In the genomic region with DNA sequence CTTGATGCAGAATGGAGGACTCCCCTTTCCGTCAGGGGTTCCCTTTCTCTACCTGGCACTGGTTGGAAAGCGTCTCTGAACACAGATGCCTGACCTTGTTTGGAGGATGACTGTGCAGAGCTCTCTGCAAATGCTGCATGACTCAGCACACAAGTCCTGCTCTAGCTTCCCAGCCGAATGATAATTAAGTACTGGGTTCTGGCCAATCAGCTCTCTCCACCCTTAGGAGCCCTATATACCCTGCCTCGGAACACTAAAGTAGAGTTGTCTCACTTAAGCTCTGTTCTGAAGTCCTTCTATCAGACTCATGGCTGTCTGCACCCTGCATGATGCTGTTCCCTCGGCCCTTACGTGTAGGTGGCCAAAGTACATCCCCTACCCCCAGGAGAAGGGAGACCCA, we compare ENCODE assay signal across 11 mouse cellular contexts.
A peak's percentile ranks its signal among the peaks of the same experiment; 100 is the strongest.
DNase-seq lines count a peak whose midpoint lies in the region; ATAC-seq and TF ChIP-seq lines count a peak whose summit lies in the region.
"Had no signal": no experiment of that assay in that cellular context is flagged by ENCODE, and none has a peak within 500 bp of the region (broad histone marks: within the 10 kb centered on the region; RNA-seq: fewer than 3 reads in every experiment).

No protein-coding gene starts in this region.

- H3K4me1 ChIP-seq in midbrain, embryonic 12.5 days: no peaks in the 10 kb centered on the region
- H3K4me1 ChIP-seq in midbrain, postnatal 0 days (ENCODE audit: insufficient read depth, low read length): no peaks in the 10 kb centered on the region
- peaks cover 22% of the 10 kb centered on the region for H3K4me1 ChIP-seq in heart, embryonic 15.5 days (replicated peaks)
- no peaks in the 10 kb centered on the region for H3K4me1 ChIP-seq in stomach, postnatal 0 days (replicated peaks; ENCODE audit: control insufficient read depth, insufficient read depth)
- H3K4me1 ChIP-seq: forebrain, embryonic 10.5 days had no signal

- H3K4me3 ChIP-seq in midbrain, embryonic 12.5 days: no peak overlapping the region
- no peak overlapping the region for H3K4me3 ChIP-seq in midbrain, postnatal 0 days (ENCODE audit: low read depth, low read length)
- no peak overlapping the region for H3K4me3 ChIP-seq in heart, embryonic 15.5 days
- H3K4me3 ChIP-seq in stomach, postnatal 0 days (ENCODE audit: low read depth, low read length): no peak overlapping the region
- H3K4me3 ChIP-seq: forebrain, embryonic 10.5 days had no signal

- no peak overlapping the region for H3K9ac ChIP-seq in midbrain, embryonic 12.5 days (replicated peaks)
- H3K9ac ChIP-seq in midbrain, postnatal 0 days (replicated peaks; ENCODE audit: low read length, poor library complexity, severe bottlenecking): no peak overlapping the region
- H3K9ac ChIP-seq in heart, embryonic 15.5 days: no peak overlapping the region
- H3K9ac ChIP-seq in stomach, postnatal 0 days (ENCODE audit: low read length): no peak overlapping the region

- no peak overlapping the region for H3K4me2 ChIP-seq in midbrain, embryonic 12.5 days (replicated peaks)
- H3K4me2 ChIP-seq in midbrain, postnatal 0 days (ENCODE audit: low read depth, low read length, poor library complexity, severe bottlenecking): no peak overlapping the region
- H3K4me2 ChIP-seq in heart, embryonic 15.5 days: no peak overlapping the region
- no peak overlapping the region for H3K4me2 ChIP-seq in stomach, postnatal 0 days (replicated peaks; ENCODE audit: low read depth)

- H3K27me3 ChIP-seq in midbrain, embryonic 12.5 days: no peaks in the 10 kb centered on the region
- no peaks in the 10 kb centered on the region for H3K27me3 ChIP-seq in midbrain, postnatal 0 days (ENCODE audit: insufficient read depth, low read length)
- H3K27me3 ChIP-seq in heart, embryonic 15.5 days: no peaks in the 10 kb centered on the region
- H3K27me3 ChIP-seq in stomach, postnatal 0 days (ENCODE audit: control insufficient read depth, insufficient read depth, low read length): no peaks in the 10 kb centered on the region

- peak; percentile 75 for ATAC-seq in midbrain, embryonic 12.5 days (ENCODE audit: low FRiP score, low read depth)
- no peak; the same call in 1 of the 2 replicates for ATAC-seq in midbrain, postnatal 0 days (ENCODE audit: low FRiP score)
- ATAC-seq in heart, embryonic 15.5 days (replicated peaks; ENCODE audit: insufficient number of reproducible peaks, insufficient read depth, low FRiP score, low read depth): peak; percentile 74
- peak; percentile 81 for ATAC-seq in stomach, postnatal 0 days (ENCODE audit: low FRiP score, low TSS enrichment)

- H3K36me3 ChIP-seq in midbrain, embryonic 12.5 days: no peaks in the 10 kb centered on the region
- H3K36me3 ChIP-seq in midbrain, postnatal 0 days (ENCODE audit: insufficient read depth, low read length): no peaks in the 10 kb centered on the region
- H3K36me3 ChIP-seq in heart, embryonic 15.5 days: no peaks in the 10 kb centered on the region
- no peaks in the 10 kb centered on the region for H3K36me3 ChIP-seq in stomach, postnatal 0 days (ENCODE audit: control insufficient read depth, insufficient read depth, low read length)
- H3K36me3 ChIP-seq: forebrain, embryonic 10.5 days had no signal

- no peak overlapping the region for H3K27ac ChIP-seq in midbrain, embryonic 12.5 days (replicated peaks)
- no peak overlapping the region for H3K27ac ChIP-seq in midbrain, postnatal 0 days (ENCODE audit: low read depth, low read length)
- peak overlapping the region; percentile 58 for H3K27ac ChIP-seq in heart, embryonic 15.5 days
- no peak overlapping the region for H3K27ac ChIP-seq in stomach, postnatal 0 days (replicated peaks)
- H3K27ac ChIP-seq: forebrain, embryonic 10.5 days; macrophage had no signal

- H3K9me3 ChIP-seq in midbrain, embryonic 12.5 days: no peaks in the 10 kb centered on the region
- H3K9me3 ChIP-seq in midbrain, postnatal 0 days (ENCODE audit: low read length): no peaks in the 10 kb centered on the region
- no peaks in the 10 kb centered on the region for H3K9me3 ChIP-seq in heart, embryonic 15.5 days (replicated peaks)
- no peaks in the 10 kb centered on the region for H3K9me3 ChIP-seq in stomach, postnatal 0 days (ENCODE audit: control insufficient read depth, low read length)
- H3K9me3 ChIP-seq: forebrain, embryonic 10.5 days had no signal

- TF ChIP-seq EP300 in stomach, postnatal 0 days (optimal IDR thresholded peaks at IDR 0.05): no peak

- 80% methylated on average over 6 of the region's 6 CpGs for WGBS in midbrain, embryonic 12.5 days
- 86% methylated on average over 6 of the region's 6 CpGs for WGBS in midbrain, postnatal 0 days
- 51% methylated on average over 6 of the region's 6 CpGs for WGBS in heart, embryonic 15.5 days
- 61% methylated on average over 6 of the region's 6 CpGs for WGBS in stomach, postnatal 0 days

- no peak for TF ChIP-seq CTCF in midbrain, postnatal 0 days (IDR thresholded peaks at IDR 0.05)
- TF ChIP-seq CTCF in stomach, postnatal 0 days (IDR thresholded peaks at IDR 0.05; ENCODE audit: low read depth): no peak

- peak; percentile 68 to 81 for DNase-seq in adrenal gland, adult (ENCODE audit: inconsistent age in 2 of 2, low spot score in 1 of 2)
- no peak for DNase-seq in adrenal gland, postnatal 4 days (ENCODE audit: low spot score in 2 of 2)
- DNase-seq in midbrain, postnatal 0 days (ENCODE audit: low spot score): no peak
- peak; percentile 19 for DNase-seq in stomach, postnatal 0 days (ENCODE audit: low spot score)
- no peak for DNase-seq in left cerebral cortex, adult 9 months (ENCODE audit: low spot score in 2 of 2)
- no peak for DNase-seq in neural tube, embryonic 10.5 days (ENCODE audit: extremely low spot score, low spot score)
- DNase-seq: kidney, postnatal 36 days had no signal

Comparison
In these comparisons a context has a peak if more than half of its experiments do, and no peak if none do; other contexts are left out.
1. DNase-seq: peak in adrenal gland, adult (2 of 2) and stomach, postnatal 0 days (single experiment); none in adrenal gland, postnatal 4 days (0 of 2), midbrain, postnatal 0 days (single experiment), left cerebral cortex, adult 9 months (0 of 2) and neural tube, embryonic 10.5 days (single experiment).